Mouse (Mus musculus) C2C12 (cell line): ENCODE results near the gene Sncg.

Experiments used
- CEBPB ChIP-seq: IDR thresholded peaks from one replicate; pipeline ENCODE4 v1.6.1; 2011; ENCODE audit warnings: low read depth, mild to moderate bottlenecking, control low read depth, moderate library complexity
- CTCF ChIP-seq: IDR thresholded peaks from one replicate; pipeline ENCODE4 v1.5.1; 2011; ENCODE audit not compliant: control insufficient read depth, insufficient read depth, insufficient read length
- MAX ChIP-seq: IDR thresholded peaks from one replicate; pipeline ENCODE4 v1.6.1; 2011; ENCODE audit warnings: mild to moderate bottlenecking, control low read depth
- MYOG ChIP-seq: IDR thresholded peaks from one replicate; pipeline ENCODE4 v1.6.1; 2011; ENCODE audit not compliant: control insufficient read depth, insufficient read length; ENCODE audit errors: extremely low read depth
- USF1 ChIP-seq: IDR thresholded peaks from one replicate; pipeline ENCODE4 v1.6.1; 2011; ENCODE audit warnings: low read depth, mild to moderate bottlenecking, control low read depth, moderate library complexity

- no peak for TF ChIP-seq CTCF
- no peak for TF ChIP-seq USF1
- no peak for TF ChIP-seq MYOG
- TF ChIP-seq MAX: no peak
- TF ChIP-seq CEBPB: no peak
Observed at GRCm38 (mm10) chr14:34378560-34379331, 4.2 kb upstream of the Sncg start.
